ENCODE assay signal across 29 mouse cellular contexts in the genomic region with DNA sequence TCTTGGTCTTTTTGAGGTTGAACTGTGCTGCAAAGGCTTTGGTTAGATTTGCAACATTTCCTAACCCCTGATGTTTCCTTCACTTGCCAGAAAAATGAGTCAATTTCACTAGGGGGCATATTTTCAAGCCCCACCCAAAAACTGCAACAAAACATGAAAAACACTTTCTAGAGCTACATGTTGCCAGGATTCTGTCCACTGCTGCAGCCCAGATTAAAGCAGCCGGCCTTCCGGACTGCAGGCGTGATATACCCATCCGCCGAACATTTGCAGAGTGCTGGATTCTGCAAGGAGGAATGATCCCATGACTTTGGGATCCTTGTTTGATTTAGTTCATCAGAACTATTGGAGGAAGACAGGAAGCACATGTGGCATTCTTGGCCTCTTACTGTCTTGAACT. TPM values are rescaled to one million over a fixed set of nuclear protein-coding genes. Genes with fewer than 3 reads are reported as not detected.
DNase-seq lines count a peak whose midpoint lies in the region; ATAC-seq and TF ChIP-seq lines count a peak whose summit lies in the region.
"Had no signal": no experiment of that assay in that cellular context is flagged by ENCODE, and none has a peak within 500 bp of the region (broad histone marks: within the 10 kb centered on the region; RNA-seq: fewer than 3 reads in every experiment).

No protein-coding gene starts in this region.

- no peak for TF ChIP-seq EP300 in lung, postnatal 0 days (IDR thresholded peaks at IDR 0.05)

- no peaks in the 10 kb centered on the region for H3K27me3 ChIP-seq in lung, postnatal 0 days (replicated peaks; ENCODE audit: insufficient read depth, low read length)
- H3K27me3 ChIP-seq: embryonic facial prominence, embryonic 12.5 days; embryonic facial prominence, embryonic 15.5 days; heart, embryonic 12.5 days; heart, embryonic 15.5 days; Patski had no signal

- H3K9ac ChIP-seq in lung, postnatal 0 days (replicated peaks; ENCODE audit: low read depth) = no peak overlapping the region
- H3K9ac ChIP-seq: embryonic facial prominence, embryonic 12.5 days; embryonic facial prominence, embryonic 15.5 days; forebrain, postnatal 0 days; heart, embryonic 12.5 days; heart, embryonic 15.5 days; hindbrain, embryonic 14.5 days had no signal

- no peak overlapping the region for H3K4me2 ChIP-seq in lung, postnatal 0 days (replicated peaks; ENCODE audit: low read depth, low read length)
- H3K4me2 ChIP-seq: embryonic facial prominence, embryonic 12.5 days; embryonic facial prominence, embryonic 15.5 days; heart, embryonic 12.5 days; heart, embryonic 15.5 days; hindbrain, embryonic 14.5 days had no signal

- ATAC-seq in lung, postnatal 0 days = peak; percentile 28; the same call in 1 of the 2 replicates
- ATAC-seq: forebrain, embryonic 14.5 days; forebrain, postnatal 0 days; hindbrain, postnatal 0 days; inflammation-experienced regulatory T-cells, adult 6 months; intestine, embryonic 16.5 days; Patski had no signal

- no peak overlapping the region for H3K4me3 ChIP-seq in lung, postnatal 0 days (ENCODE audit: low read depth, low read length)
- no peak overlapping the region for H3K4me3 ChIP-seq in lung, adult 2 months (replicated peaks; ENCODE audit: extremely low read depth, low read depth, low read length)
- H3K4me3 ChIP-seq: embryonic facial prominence, embryonic 12.5 days; embryonic facial prominence, embryonic 15.5 days; heart, embryonic 12.5 days; heart, embryonic 15.5 days; hindbrain, embryonic 10.5 days had no signal

- no peak overlapping the region for H3K27ac ChIP-seq in lung, postnatal 0 days (ENCODE audit: low read length)
- H3K27ac ChIP-seq: embryonic facial prominence, embryonic 12.5 days; embryonic facial prominence, embryonic 15.5 days; heart, embryonic 15.5 days; hindbrain, embryonic 10.5 days; hindbrain, embryonic 14.5 days; hindbrain, postnatal 0 days had no signal

- WGBS in lung, postnatal 0 days = 69% methylated on average over 5 of the region's 5 CpGs
- 71% methylated on average over 5 of the region's 5 CpGs for WGBS in lung, adult 2 months

- intact Hi-C loops in heart, postnatal 36 days (cut with DNase I) = no loop called here

- no peaks in the 10 kb centered on the region for H3K4me1 ChIP-seq in lung, postnatal 0 days (ENCODE audit: insufficient read depth, low read depth, low read length)
- H3K4me1 ChIP-seq in lung, adult 2 months (ENCODE audit: control insufficient read depth, insufficient read depth, low read length) = no peaks in the 10 kb centered on the region
- H3K4me1 ChIP-seq: embryonic facial prominence, embryonic 15.5 days; heart, embryonic 12.5 days had no signal

- DNase-seq in gastrocnemius, adult 18-20 months (ENCODE audit: low spot score) = peak; percentile 35
- DNase-seq in gastrocnemius, postnatal 25 days = no peak
- peak; percentile 33 to 41 for DNase-seq in heart, adult 18-20 months
- no peak for DNase-seq in heart, postnatal 36 days
- DNase-seq in lung, postnatal 0 days (ENCODE audit: low spot score) = peak; percentile 55
- DNase-seq in lung, adult 2 months = no peak
- peak; percentile 29 for DNase-seq in lung, postnatal 36 days
- no peak for DNase-seq in right cerebral cortex, postnatal 25 days
- DNase-seq: adrenal gland, adult 2 months; adrenal gland, postnatal 14 days; cerebellum, adult 11 months; cerebellum, adult 2 months; cerebellum, adult 9-11 months; cerebellum, postnatal 25 days; forebrain, postnatal 0 days; gastrocnemius, postnatal 10 days; heart, postnatal 10 days had no signal

- no peaks in the 10 kb centered on the region for H3K9me3 ChIP-seq in lung, postnatal 0 days (ENCODE audit: low read length)
- H3K9me3 ChIP-seq: embryonic facial prominence, embryonic 12.5 days; embryonic facial prominence, embryonic 15.5 days; heart, embryonic 15.5 days had no signal

- TF ChIP-seq CTCF in lung, postnatal 0 days (IDR thresholded peaks at IDR 0.05) = peak; percentile 9; the same call in 1 of the 2 replicates
- TF ChIP-seq CTCF in lung, adult 2 months (IDR thresholded peaks at IDR 0.05; ENCODE audit: insufficient read depth, low read length) = no peak

- H3K36me3 ChIP-seq in lung, postnatal 0 days (ENCODE audit: insufficient read depth, low read length) = no peaks in the 10 kb centered on the region
- H3K36me3 ChIP-seq: embryonic facial prominence, embryonic 12.5 days; embryonic facial prominence, embryonic 15.5 days; heart, embryonic 12.5 days; heart, embryonic 15.5 days; hindbrain, embryonic 10.5 days had no signal

- TF ChIP-seq POLR2A in lung, adult 2 months (IDR thresholded peaks at IDR 0.05; ENCODE audit: borderline replicate concordance, extremely low read depth, low read depth, low read length) = no peak

RNA-seq across cellular contexts. Expression of gene Pcolce2, which starts 17.0 kb away (rescaled TPM):
- 10 to 100 TPM in 1 of 2 experiments, 1 to 10 TPM in 1; 7.6 to 10.6 TPM for total RNA-seq in gastrocnemius, adult 18-20 months (2021)
- 10 to 100 TPM in 1 of 2 experiments, 1 to 10 TPM in 1; 3.4 to 10.3 TPM for total RNA-seq in gastrocnemius, postnatal 25 days (2021)
- total RNA-seq in heart, adult 18-20 months (2021) = 10 to 100 TPM; 27.9 to 30.7 TPM
- total RNA-seq in heart, postnatal 36 days (2021) = 10 to 100 TPM; 30.9 to 38.1 TPM
- 45.7 and 52.1 TPM in 2 replicates for polyA plus RNA-seq in lung, postnatal 0 days (2015; fragmentation: Nextera tagmentation; extraction: Ambion mirVana)
- polyA plus RNA-seq in lung, adult 2 months (2012; rRNA removed) = 24.5 and 31.5 TPM in 2 replicates
- total RNA-seq: common myeloid progenitor, adult 5-6 weeks had no signal

Comparison
In these comparisons a context has a peak if more than half of its experiments do, and no peak if none do; other contexts are left out.
1. DNase-seq: peak in gastrocnemius, adult 18-20 months (single experiment), heart, adult 18-20 months (2 of 2), lung, postnatal 0 days (single experiment) and lung, postnatal 36 days (single experiment); none in gastrocnemius, postnatal 25 days (single experiment), heart, postnatal 36 days (0 of 2), lung, adult 2 months (single experiment) and right cerebral cortex, postnatal 25 days (single experiment).